Mouse (Mus musculus) midbrain, postnatal 0 days (tissue): ENCODE measurements at regions not wholly inside any gene's neighbourhood (a gene's known extent, or its start where the extent isn't known, plus 50 kb on each side); places are given as distances from the start of the nearest gene placed in this dataset.

Experiments
- ATAC-seq: fragments of 200-750 bp; cut with Nextera tagmentation; 2 replicates; pipeline ENCODE4 v1.8.0; 2017; ENCODE audit warnings: moderate number of reproducible peaks, mild to moderate bottlenecking, moderate TSS enrichment, moderate library complexity; ENCODE audit not compliant: low FRiP score
- DNase-seq: peaks from one replicate; pipeline ENCODE4 v3.0.0-alpha.2; 2015; ENCODE audit warnings: low spot score
- H3K27ac ChIP-seq: fragments of 300-500 bp; sonication (generic); 2 replicates; pipeline ENCODE4 v1.5.1; 2014; ENCODE audit warnings: low read depth, mild to moderate bottlenecking, low read length, mixed read lengths
- H3K27me3 ChIP-seq: fragments of 300-500 bp; sonication (generic); 2 replicates; pipeline ENCODE4 v1.6.1; 2014; ENCODE audit warnings: low read length, control low read depth, mixed read lengths; ENCODE audit not compliant: insufficient read depth
- H3K36me3 ChIP-seq: fragments of 300-500 bp; sonication (generic); 2 replicates; pipeline ENCODE4 v1.6.1; 2014; ENCODE audit warnings: low read length, control low read depth, mixed read lengths; ENCODE audit not compliant: insufficient read depth
- H3K4me1 ChIP-seq: fragments of 300-500 bp; sonication (generic); 2 replicates; pipeline ENCODE4 v1.6.1; 2014; ENCODE audit warnings: mild to moderate bottlenecking, control low read depth, antibody characterized with exemption, low read length, mixed read lengths; ENCODE audit not compliant: insufficient read depth
- H3K4me2 ChIP-seq: fragments of 300-500 bp; sonication (generic); 2 replicates; pipeline ENCODE4 v1.6.1; 2014; ENCODE audit warnings: low read depth, mild to moderate bottlenecking, low read length, mixed read lengths; ENCODE audit not compliant: poor library complexity, severe bottlenecking
- H3K4me3 ChIP-seq: fragments of 300-500 bp; sonication (generic); 2 replicates; pipeline ENCODE4 v1.5.1; 2014; ENCODE audit warnings: low read depth, mild to moderate bottlenecking, low read length, moderate library complexity
- H3K9ac ChIP-seq: fragments of 300-500 bp; sonication (generic); replicated peaks from 2 replicates; pipeline ENCODE4 v1.6.1; 2014; ENCODE audit warnings: mild to moderate bottlenecking, low read length, moderate library complexity, mixed read lengths; ENCODE audit not compliant: poor library complexity, severe bottlenecking
- H3K9me3 ChIP-seq: fragments of 300-500 bp; sonication (generic); 2 replicates; pipeline ENCODE4 v1.6.1; 2016; ENCODE audit warnings: low read length, control low read depth
- CTCF ChIP-seq: IDR thresholded peaks from 2 replicates; pipeline ENCODE4 v1.5.1; 2016; ENCODE audit warnings: antibody characterized with exemption, mild to moderate bottlenecking
- WGBS: fragments of 180-500 bp; shearing (Covaris S2); extraction: QIAGEN DNeasy Blood & Tissue Kit; methylation state at CpG from one replicate; pipeline ENCODE4 v1.1.7; 2014; 5-methylcytosine and 5-hydroxymethylcytosine counted together

DNA sequence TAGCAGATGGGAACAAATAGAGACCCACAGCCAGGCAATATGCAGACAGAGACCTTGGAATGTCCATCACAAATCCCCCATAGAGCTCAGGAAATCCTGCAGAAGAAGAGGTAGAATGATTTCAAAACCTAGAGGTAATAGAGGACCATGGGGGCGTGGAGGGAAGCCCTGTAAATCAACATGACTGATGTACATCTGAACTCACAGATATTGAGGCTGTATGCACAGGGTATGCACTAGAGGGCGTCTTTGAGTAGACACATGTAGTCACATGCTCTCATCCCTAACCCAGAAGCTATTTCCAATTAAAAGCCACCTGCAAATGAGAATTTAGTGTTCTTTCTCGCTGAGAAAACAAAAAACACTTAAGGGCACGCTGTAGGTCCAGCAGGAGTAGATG, 941.1 kb downstream of the Robo2 start:
- WGBS: 69% methylated on average over 4 of the region's 4 CpGs

DNA sequence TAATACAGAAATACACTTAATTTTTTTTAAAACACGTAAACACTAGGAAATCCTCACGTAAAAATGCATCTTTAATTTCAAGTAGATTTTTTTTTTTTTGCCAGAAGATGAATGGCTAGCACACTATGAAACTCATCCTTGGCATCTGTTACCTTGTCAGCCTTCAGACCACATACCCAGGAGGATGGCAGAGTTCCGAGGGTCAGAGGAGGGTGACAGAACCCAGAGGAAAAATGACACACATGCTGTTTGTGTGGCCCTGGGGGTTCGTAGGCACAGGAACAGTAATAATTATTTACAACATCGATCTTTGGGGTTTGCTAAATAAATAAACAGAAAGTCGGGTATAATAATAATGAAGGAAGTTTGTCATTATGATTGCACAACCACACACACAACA, 945.3 kb downstream of the Robo2 start:
- TF ChIP-seq CTCF: no peak
- Histone ChIP-seq H3K4me3 (no peak overlapping the region), H3K27me3 (no peaks in the 10 kb centered on the region), H3K4me1 (no peaks in the 10 kb centered on the region), H3K27ac (no peak overlapping the region), H3K9me3 (no peaks in the 10 kb centered on the region), H3K9ac (no peak overlapping the region), H3K4me2 (no peak overlapping the region), H3K36me3 (no peaks in the 10 kb centered on the region)
- WGBS: 79% methylated on average over 6 of the region's 6 CpGs
- DNase-seq: no peak
- no peak for ATAC-seq

More for the DNA sequence above, 941.1 kb downstream of the Robo2 start:
- DNase-seq: no peak
- Histone ChIP-seq H3K4me1 (no peaks in the 10 kb centered on the region), H3K4me2 (no peak overlapping the region), H3K9me3 (no peaks in the 10 kb centered on the region), H3K4me3 (no peak overlapping the region), H3K27ac (no peak overlapping the region), H3K9ac (no peak overlapping the region), H3K27me3 (no peaks in the 10 kb centered on the region), H3K36me3 (no peaks in the 10 kb centered on the region)
- ATAC-seq: no peak
- no peak; the same call in 1 of the 2 replicates for TF ChIP-seq CTCF

GRCm38 (mm10) chr16:73462516-73462915, 949.1 kb downstream of the Robo2 start:
- no peak for DNase-seq
- H3K27me3 ChIP-seq: no peaks in the 10 kb centered on the region
- H3K36me3 ChIP-seq: no peaks in the 10 kb centered on the region
- WGBS: 94% methylated on average over 4 of the region's 4 CpGs
- no peaks in the 10 kb centered on the region for H3K4me1 ChIP-seq
- no peak overlapping the region for H3K27ac ChIP-seq
- ATAC-seq: no peak
- H3K4me3 ChIP-seq: no peak overlapping the region
- no peaks in the 10 kb centered on the region for H3K9me3 ChIP-seq
- H3K4me2 ChIP-seq: no peak overlapping the region
- no peak overlapping the region for H3K9ac ChIP-seq
- no peak for TF ChIP-seq CTCF

GRCm38 (mm10) chr16:73450634-73451245, 960.9 kb downstream of the Robo2 start:
- H3K27me3 ChIP-seq: no peaks in the 10 kb centered on the region
- H3K4me1 ChIP-seq: no peaks in the 10 kb centered on the region
- H3K27ac ChIP-seq: no peak overlapping the region
- ATAC-seq (no peak), DNase-seq (no peak)
- no peak for TF ChIP-seq CTCF
- H3K4me3 ChIP-seq: no peak overlapping the region
- H3K4me2 ChIP-seq: no peak overlapping the region
- H3K36me3 ChIP-seq: no peaks in the 10 kb centered on the region
- no peaks in the 10 kb centered on the region for H3K9me3 ChIP-seq
- 94% methylated on average over 3 of the region's 3 CpGs for WGBS
- H3K9ac ChIP-seq: no peak overlapping the region

DNA sequence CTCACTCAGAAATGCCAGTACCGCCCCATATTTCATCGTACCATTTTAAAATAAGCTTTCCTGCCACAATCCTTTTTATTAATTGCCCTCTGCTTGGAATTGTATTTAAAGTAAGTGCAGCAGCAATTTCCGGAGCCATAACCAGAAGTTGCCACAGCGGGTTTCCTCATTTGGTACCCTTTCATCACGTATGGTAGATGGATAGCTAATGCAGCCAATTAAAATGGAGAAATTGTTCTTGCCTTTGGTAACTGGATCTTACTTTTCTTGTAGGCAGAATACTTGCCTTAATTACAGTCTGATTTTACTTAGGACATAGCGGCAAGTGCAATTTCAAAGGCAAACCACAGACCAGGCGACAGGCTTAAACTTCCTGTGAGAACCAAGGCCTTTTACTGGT, 961.8 kb downstream of the Robo2 start:
- no peaks in the 10 kb centered on the region for H3K36me3 ChIP-seq
- H3K4me2 ChIP-seq: no peak overlapping the region
- WGBS: 92% methylated on average over 7 of the region's 7 CpGs
- no peaks in the 10 kb centered on the region for H3K9me3 ChIP-seq
- no peak overlapping the region for H3K27ac ChIP-seq
- no peaks in the 10 kb centered on the region for H3K27me3 ChIP-seq
- DNase-seq: no peak
- H3K4me3 ChIP-seq: no peak overlapping the region
- TF ChIP-seq CTCF: no peak
- no peaks in the 10 kb centered on the region for H3K4me1 ChIP-seq
- no peak for ATAC-seq
- no peak overlapping the region for H3K9ac ChIP-seq

DNA sequence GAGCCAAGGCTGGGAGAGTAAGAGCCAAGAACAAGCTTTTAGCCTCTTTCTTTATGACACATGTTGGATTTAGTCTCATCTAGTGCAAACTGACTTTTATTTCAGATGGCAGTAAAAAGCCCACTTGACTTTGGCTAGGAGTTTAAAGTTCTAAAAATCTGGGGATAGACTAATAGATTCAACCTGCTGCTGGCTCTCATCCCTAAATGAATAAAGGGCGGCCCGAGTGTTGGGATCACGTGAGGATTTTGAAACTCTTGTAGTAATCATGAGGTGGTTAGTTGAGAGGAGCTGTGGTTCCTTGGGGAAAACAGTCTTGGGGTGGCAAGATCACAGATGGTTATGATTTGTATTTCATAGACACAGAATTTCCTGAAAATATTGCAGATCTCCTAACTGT, 975.9 kb downstream of the Robo2 start:
- ATAC-seq: no peak
- no peak for TF ChIP-seq CTCF
- WGBS: 80% methylated on average over 3 of the region's 3 CpGs

More for the DNA sequence above, 975.9 kb downstream of the Robo2 start:
- H3K9me3 ChIP-seq: no peaks in the 10 kb centered on the region
- H3K4me2 ChIP-seq: no peak overlapping the region
- H3K4me1 ChIP-seq: no peaks in the 10 kb centered on the region
- H3K9ac ChIP-seq: no peak overlapping the region
- H3K27ac ChIP-seq: no peak overlapping the region
- H3K36me3 ChIP-seq: no peaks in the 10 kb centered on the region
- DNase-seq: no peak
- no peaks in the 10 kb centered on the region for H3K27me3 ChIP-seq
- H3K4me3 ChIP-seq: no peak overlapping the region
